Mouse (Mus musculus): ENCODE measurements around the gene Klrb1b.
"Not testable (repeated sequence)": the region's sequence is repeated elsewhere in the genome, so short reads cannot be mapped to it uniquely, and the experiment has no call there.

GRCm38 (mm10) chr6:128840669-128841068 lies 14.5 kb upstream of the Klrb1b start:
- TF ChIP-seq CTCF (IDR thresholded peaks at IDR 0.05; ENCODE audit: insufficient read depth, low read length); POLR2A (IDR thresholded peaks at IDR 0.05; ENCODE audit: borderline replicate concordance, extremely low read depth, low read depth, low read length): not testable (repeated sequence)

Measured in lung, adult 2 months (tissue).